Comparison of ENCODE assay signal across 8 mouse cellular contexts in the genomic region with DNA sequence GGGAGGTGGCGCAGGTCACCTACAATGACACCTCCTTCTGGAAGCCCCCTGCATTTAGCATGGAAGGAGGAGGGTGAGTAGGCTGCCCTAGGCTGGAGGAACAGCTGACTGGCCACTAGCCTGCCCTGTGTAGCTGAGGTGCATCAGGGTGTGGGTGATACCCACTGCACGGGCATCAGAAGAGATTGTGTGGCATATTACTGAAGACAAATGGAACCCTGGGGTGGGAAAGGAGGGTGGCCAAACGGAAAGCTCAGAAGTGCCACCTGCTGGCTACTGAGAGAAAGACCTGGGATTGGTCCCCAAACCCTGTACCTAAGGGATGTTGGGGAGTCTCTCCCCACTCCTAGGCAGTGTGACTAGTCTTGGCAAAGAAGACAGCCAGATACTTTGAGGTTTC. TPM values are rescaled to one million over a fixed set of nuclear protein-coding genes. Genes with fewer than 3 reads are reported as not detected.
DNase-seq lines count a peak whose midpoint lies in the region; ATAC-seq and TF ChIP-seq lines count a peak whose summit lies in the region.

No protein-coding gene starts in this region.

- no peak overlapping the region for H3K4me2 ChIP-seq in heart, embryonic 15.5 days
- H3K4me2 ChIP-seq in liver, embryonic 14.5 days (ENCODE audit: low read depth) = no peak overlapping the region
- H3K4me2 ChIP-seq in neural tube, embryonic 11.5 days (ENCODE audit: low read depth) = no peak overlapping the region

- no peak overlapping the region for H3K4me3 ChIP-seq in heart, embryonic 15.5 days
- H3K4me3 ChIP-seq in liver, embryonic 14.5 days (ENCODE audit: insufficient read depth in 1 of 2, low read depth in 2 of 2, low read length in 2 of 2) = no peak overlapping the region
- no peak overlapping the region for H3K4me3 ChIP-seq in neural tube, embryonic 11.5 days (ENCODE audit: low read depth, low read length)

- 29% methylated on average over 3 of the region's 3 CpGs for WGBS in heart, embryonic 15.5 days
- 18% methylated on average over 3 of the region's 3 CpGs for WGBS in liver, embryonic 14.5 days (ENCODE audit: insufficient replicate concordance)
- 27% methylated on average over 3 of the region's 3 CpGs for WGBS in neural tube, embryonic 11.5 days

- no peak overlapping the region for H3K27ac ChIP-seq in heart, embryonic 15.5 days
- no peak overlapping the region for H3K27ac ChIP-seq in liver, embryonic 14.5 days
- H3K27ac ChIP-seq in neural tube, embryonic 11.5 days (ENCODE audit: low read depth, low read length) = no peak overlapping the region

- peak; percentile 75 for DNase-seq in embryo, embryonic 10.5 days (ENCODE audit: low spot score)
- peak; percentile 68 for DNase-seq in kidney, postnatal 10 days
- DNase-seq in liver, embryonic 14.5 days (ENCODE audit: low read depth in 3 of 3, low spot score in 3 of 3) = no peak
- DNase-seq in neural tube, embryonic 11.5 days (ENCODE audit: low spot score) = peak; percentile 53
- DNase-seq in yolk sac, embryonic 10.5 days (ENCODE audit: low spot score) = no peak

- H3K9me3 ChIP-seq in heart, embryonic 15.5 days (replicated peaks) = no peaks in the 10 kb centered on the region
- H3K9me3 ChIP-seq in liver, embryonic 14.5 days (ENCODE audit: control insufficient read depth, low read length) = no peaks in the 10 kb centered on the region
- H3K9me3 ChIP-seq in neural tube, embryonic 11.5 days (ENCODE audit: control insufficient read depth, low read length) = no peaks in the 10 kb centered on the region

- peak; percentile 67 for ATAC-seq in CD4-positive, CD25-positive, alpha-beta regulatory T cell, adult 4 months
- ATAC-seq in activated CD4-positive, CD25-positive, alpha-beta regulatory T cell, adult 4 months = peak; percentile 57
- ATAC-seq in heart, embryonic 15.5 days (replicated peaks; ENCODE audit: insufficient number of reproducible peaks, insufficient read depth, low FRiP score, low read depth) = 0 out of 2 replicates have a peak, but pooled peaks have one; percentile 47
- ATAC-seq in liver, embryonic 14.5 days (ENCODE audit: insufficient read depth) = no peak
- peak; percentile 53; the same call in 1 of the 2 replicates for ATAC-seq in neural tube, embryonic 11.5 days (ENCODE audit: insufficient read depth, low FRiP score, low TSS enrichment)

- no peak overlapping the region for H3K9ac ChIP-seq in heart, embryonic 15.5 days
- H3K9ac ChIP-seq in liver, embryonic 14.5 days (replicated peaks) = no peak overlapping the region
- no peak overlapping the region for H3K9ac ChIP-seq in neural tube, embryonic 11.5 days (ENCODE audit: low read length)

- no peaks in the 10 kb centered on the region for H3K36me3 ChIP-seq in heart, embryonic 15.5 days
- H3K36me3 ChIP-seq in liver, embryonic 14.5 days (replicated peaks; ENCODE audit: control insufficient read depth, insufficient read depth, low read depth) = no peaks in the 10 kb centered on the region
- no peaks in the 10 kb centered on the region for H3K36me3 ChIP-seq in neural tube, embryonic 11.5 days (ENCODE audit: control insufficient read depth, insufficient read depth, low read length)

- H3K27me3 ChIP-seq in heart, embryonic 15.5 days = peaks cover 6% of the 10 kb centered on the region; the same call in 1 of the 2 replicates
- H3K27me3 ChIP-seq in liver, embryonic 14.5 days (ENCODE audit: control insufficient read depth, insufficient read depth, low read length) = peaks cover 5% of the 10 kb centered on the region
- H3K27me3 ChIP-seq in neural tube, embryonic 11.5 days (ENCODE audit: control insufficient read depth, insufficient read depth, low read length) = no peaks in the 10 kb centered on the region

- no peak for TF ChIP-seq EP300 in liver, embryonic 14.5 days (IDR thresholded peaks at IDR 0.05; ENCODE audit: low read depth)

- TF ChIP-seq CTCF in liver, embryonic 14.5 days (IDR thresholded peaks at IDR 0.05; ENCODE audit: low read depth) = peak; percentile 71

- peaks cover 7% of the 10 kb centered on the region; the same call in 1 of the 2 replicates for H3K4me1 ChIP-seq in heart, embryonic 15.5 days (replicated peaks)
- H3K4me1 ChIP-seq in liver, embryonic 14.5 days (replicated peaks; ENCODE audit: control insufficient read depth in 2 of 2, insufficient read depth in 2 of 2, low read length in 1 of 2) = no peaks in the 10 kb centered on the region
- H3K4me1 ChIP-seq in neural tube, embryonic 11.5 days (ENCODE audit: control insufficient read depth, insufficient read depth, low read length) = no peaks in the 10 kb centered on the region; the same call in 1 of the 2 replicates

RNA-seq across cellular contexts. Expression of gene Ccne1, which starts 33.6 kb away (rescaled TPM):
- polyA plus RNA-seq in CD4-positive, CD25-positive, alpha-beta regulatory T cell, adult 4 months (2017; shearing (Covaris generic)) = 1 to 10 TPM; 3.3 to 3.5 TPM
- 1 to 10 TPM; 4.4 to 8.1 TPM for polyA plus RNA-seq in activated CD4-positive, CD25-positive, alpha-beta regulatory T cell, adult 4 months (2017; shearing (Covaris generic))
- 23.5 and 29.0 TPM in 2 replicates for polyA plus RNA-seq in heart, embryonic 15.5 days (2015; fragmentation: Nextera tagmentation; extraction: Ambion mirVana)
- polyA plus RNA-seq in liver, embryonic 14.5 days (2012; rRNA removed) = 51.2 and 71.1 TPM in 2 replicates
- 87.8 and 94.9 TPM in 2 replicates for polyA plus RNA-seq in liver, embryonic 14.5 days (2014; fragmentation: Nextera tagmentation; extraction: Ambion mirVana)
- polyA plus RNA-seq in neural tube, embryonic 11.5 days (2014; fragmentation: Nextera tagmentation; extraction: Ambion mirVana) = 83.9 and 84.0 TPM in 2 replicates

RNA-seq across cellular contexts. Expression of gene Uri1, which starts 50.4 kb away (rescaled TPM):
- polyA plus RNA-seq in CD4-positive, CD25-positive, alpha-beta regulatory T cell, adult 4 months (2017; shearing (Covaris generic)) = 10 to 100 TPM; 14.7 to 20.8 TPM
- polyA plus RNA-seq in activated CD4-positive, CD25-positive, alpha-beta regulatory T cell, adult 4 months (2017; shearing (Covaris generic)) = 10 to 100 TPM; 12.3 to 21.5 TPM
- polyA plus RNA-seq in heart, embryonic 15.5 days (2015; fragmentation: Nextera tagmentation; extraction: Ambion mirVana) = 27.5 and 30.8 TPM in 2 replicates
- 4.2 and 7.2 TPM in 2 replicates for polyA plus RNA-seq in liver, embryonic 14.5 days (2012; rRNA removed)
- polyA plus RNA-seq in liver, embryonic 14.5 days (2014; fragmentation: Nextera tagmentation; extraction: Ambion mirVana) = 11.9 and 13.5 TPM in 2 replicates
- 42.5 and 47.8 TPM in 2 replicates for polyA plus RNA-seq in neural tube, embryonic 11.5 days (2014; fragmentation: Nextera tagmentation; extraction: Ambion mirVana)

Comparison
In these comparisons a context has a peak if more than half of its experiments do, and no peak if none do; other contexts are left out.
1. DNase-seq: peak in embryo, embryonic 10.5 days (single experiment), kidney, postnatal 10 days (single experiment) and neural tube, embryonic 11.5 days (single experiment); none in liver, embryonic 14.5 days (0 of 3) and yolk sac, embryonic 10.5 days (single experiment).